Mouse (Mus musculus): Measurements from ENCODE around the gene Gdpgp1.

Gene Gdpgp1

DNA sequence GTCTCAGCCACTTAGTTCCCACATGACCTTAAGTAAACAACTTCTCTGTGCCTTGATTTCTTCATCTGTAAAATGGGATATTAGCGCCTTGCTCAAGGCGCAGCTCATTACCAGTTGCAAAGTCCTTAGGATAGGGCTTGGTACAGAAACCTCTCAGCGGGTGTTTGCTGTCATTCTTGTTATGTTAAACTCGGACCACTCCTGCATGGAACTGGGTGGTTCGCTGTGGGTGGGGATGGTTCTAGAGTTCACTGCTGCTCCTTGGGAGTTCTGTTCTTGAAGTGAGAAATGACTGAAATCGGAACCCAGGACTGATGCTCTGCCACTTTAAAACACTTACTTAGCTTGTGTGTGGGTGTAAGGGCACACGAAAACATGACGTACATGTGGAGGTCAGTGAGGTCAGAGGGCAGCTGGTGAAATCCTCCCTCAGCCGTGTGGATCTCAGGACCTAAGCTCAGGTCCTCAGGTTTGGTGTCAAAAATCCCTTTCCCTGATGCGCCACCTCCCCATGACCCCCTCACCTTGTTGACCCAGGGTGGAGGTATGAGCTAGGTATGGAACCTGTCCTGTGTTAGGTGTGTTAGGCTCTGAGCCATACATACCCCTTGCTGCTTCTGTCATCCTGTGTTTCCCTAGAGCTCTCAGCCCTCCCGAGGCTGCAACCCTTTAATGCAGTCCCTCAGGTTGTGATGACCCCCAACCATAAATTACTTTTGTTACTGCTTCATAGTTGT lies 32.6 kb upstream of the Gdpgp1 start:
- no peak for DNase-seq (ENCODE audit: low read depth, low spot score)

GRCm38 (mm10) chr7:80200588-80200945 lies 32.1 kb upstream of the Gdpgp1 start:
- DNase-seq (ENCODE audit: low read depth, low spot score), result no peak

GRCm38 (mm10) chr7:80200963-80201539 lies 31.6 kb upstream of the Gdpgp1 start:
- DNase-seq (ENCODE audit: low read depth, low spot score), result no peak

DNA sequence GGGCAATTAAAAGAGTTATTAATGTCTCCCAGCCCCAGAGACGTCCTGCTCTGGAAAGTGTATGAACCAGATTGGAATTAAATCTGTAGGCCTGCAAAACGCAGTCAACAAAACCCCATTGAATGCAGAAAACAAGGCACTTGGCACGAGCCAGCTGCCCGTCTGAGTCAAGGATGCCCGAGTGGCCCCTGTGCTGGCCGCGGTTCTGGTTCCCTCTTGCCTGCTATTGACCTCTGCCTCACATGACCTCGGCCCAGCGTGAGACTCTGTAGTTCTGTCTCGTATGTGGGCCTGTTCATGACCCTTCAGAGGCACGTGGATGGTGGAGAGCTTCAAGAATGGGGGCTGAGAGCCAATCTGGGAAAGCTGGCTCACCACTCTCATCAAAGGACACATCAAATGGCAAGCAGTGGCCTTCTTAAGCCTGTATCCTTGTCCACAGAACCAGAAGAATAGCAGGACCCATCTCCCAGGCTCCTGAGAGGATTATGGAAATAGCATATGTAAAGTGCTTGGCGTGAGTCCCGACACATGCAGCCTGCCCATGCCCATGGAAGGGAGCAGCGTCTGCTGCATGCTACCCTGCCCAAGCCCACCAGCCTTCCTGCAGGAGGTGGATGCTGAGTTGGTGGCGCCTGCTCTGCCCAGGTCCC lies 30.7 kb upstream of the Gdpgp1 start:
- no peak for DNase-seq (ENCODE audit: low read depth, low spot score)

DNA sequence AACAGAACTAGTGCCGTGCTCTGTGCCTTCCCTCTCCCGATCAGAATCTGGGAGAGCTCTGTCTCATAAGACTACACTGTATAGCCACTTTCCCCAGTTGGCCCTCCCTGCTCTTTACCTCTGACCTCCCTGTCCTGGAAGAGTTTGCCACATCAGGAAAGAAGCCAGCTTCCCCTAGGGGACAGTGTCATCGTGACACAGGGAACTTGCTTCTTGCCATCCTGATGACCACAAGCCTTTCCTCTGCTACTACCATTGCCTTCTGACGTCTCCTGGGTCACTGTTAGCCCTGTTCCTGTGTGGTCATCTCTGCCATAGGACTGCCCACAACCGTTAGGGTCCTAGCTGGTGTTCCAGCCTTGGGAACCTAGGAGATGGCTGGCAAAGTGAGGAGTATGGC lies 29.7 kb upstream of the Gdpgp1 start:
- no peak for DNase-seq (ENCODE audit: low read depth, low spot score)

GRCm38 (mm10) chr7:80203638-80204096 lies 29.0 kb upstream of the Gdpgp1 start:
- no peak for DNase-seq (ENCODE audit: low read depth, low spot score)

DNA sequence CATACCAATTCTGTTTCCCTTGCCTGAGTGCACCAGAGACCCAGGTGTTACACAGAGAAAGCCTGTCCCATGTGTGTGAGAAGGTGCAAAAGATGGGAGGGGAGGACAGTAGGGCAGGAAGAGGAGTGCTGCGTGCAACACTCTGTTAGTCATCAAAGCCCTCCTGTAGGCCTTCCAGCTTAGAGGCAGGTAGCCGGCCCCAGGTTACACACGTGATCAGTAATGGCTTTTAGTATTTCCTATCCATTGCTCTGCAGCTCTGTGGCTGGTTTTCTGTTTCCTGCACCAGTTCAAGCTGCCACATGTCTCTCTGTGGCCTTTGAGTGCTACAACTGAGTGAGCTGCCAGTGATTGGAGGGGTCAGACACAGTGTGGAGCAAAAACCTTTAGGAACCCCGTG lies 28.3 kb upstream of the Gdpgp1 start:
- DNase-seq (ENCODE audit: low read depth, low spot score), result no peak

DNA sequence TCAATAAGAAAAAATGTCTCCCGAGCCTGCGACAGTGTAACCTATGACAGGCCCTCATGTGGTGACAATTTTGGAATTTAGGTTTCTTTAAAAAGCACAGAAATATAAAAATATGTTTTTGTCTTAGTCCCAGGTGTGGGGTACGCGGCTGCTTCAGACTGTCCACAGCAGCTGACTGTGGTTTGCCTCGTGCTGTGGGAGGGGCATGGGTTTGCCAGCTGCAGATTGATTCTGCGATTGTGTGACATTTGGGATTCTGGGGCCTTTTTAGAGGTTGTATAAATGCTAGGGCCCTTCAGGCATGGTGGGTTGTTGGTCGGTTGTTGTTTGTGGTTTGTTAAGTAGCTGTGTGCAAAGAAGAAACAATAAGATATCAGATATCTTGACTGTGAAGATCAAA lies 27.7 kb upstream of the Gdpgp1 start:
- no peak for DNase-seq (ENCODE audit: low read depth, low spot score)

DNA sequence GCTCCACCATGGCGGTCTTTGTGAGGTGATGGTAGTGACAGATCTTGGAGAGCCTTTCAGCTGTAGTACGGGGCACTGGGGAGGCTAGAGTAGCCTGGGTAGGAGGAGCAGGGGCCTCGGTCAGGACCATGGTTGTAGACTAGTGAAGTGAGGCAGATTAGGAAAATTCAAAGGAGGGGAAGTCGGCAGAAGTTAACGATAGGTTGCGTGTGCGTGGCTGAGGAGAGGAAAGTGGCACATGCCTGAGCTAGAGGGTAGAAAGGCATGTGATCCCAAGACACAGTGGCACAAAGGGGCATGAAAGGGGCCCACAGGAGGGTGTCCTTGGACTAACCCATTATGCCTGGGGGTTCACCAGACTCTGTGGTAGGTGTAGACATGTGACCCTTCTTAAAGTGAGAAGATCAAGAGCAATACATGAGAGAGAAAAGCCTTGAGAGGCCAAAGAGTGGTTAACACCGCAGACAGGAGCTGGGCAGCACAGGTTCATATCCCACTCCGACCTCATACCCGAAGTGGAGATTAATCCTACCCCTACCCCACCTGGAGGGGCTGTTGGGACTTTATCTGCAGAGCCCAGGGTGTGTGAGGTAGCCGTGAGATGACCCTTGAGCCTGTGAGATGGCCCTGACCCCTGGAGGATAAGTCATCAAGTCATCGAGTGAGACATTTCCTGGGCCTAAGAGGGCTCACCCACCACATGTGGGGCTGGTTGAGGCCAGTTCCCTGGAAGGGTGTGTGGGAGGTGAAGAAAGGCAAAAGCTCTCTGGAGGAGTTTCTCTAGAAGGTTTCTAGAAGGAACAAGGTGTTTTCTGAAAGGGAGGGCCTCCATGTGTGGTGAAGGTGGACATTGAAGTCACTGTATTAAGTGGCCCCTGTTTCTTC lies 26.7 kb upstream of the Gdpgp1 start:
- no peak for DNase-seq (ENCODE audit: low read depth, low spot score)

- DNase-seq (ENCODE audit: low read depth, low spot score), result no peak
Measured at GRCm38 (mm10) chr7:80207314-80207731, 25.3 kb upstream of the Gdpgp1 start.

DNA sequence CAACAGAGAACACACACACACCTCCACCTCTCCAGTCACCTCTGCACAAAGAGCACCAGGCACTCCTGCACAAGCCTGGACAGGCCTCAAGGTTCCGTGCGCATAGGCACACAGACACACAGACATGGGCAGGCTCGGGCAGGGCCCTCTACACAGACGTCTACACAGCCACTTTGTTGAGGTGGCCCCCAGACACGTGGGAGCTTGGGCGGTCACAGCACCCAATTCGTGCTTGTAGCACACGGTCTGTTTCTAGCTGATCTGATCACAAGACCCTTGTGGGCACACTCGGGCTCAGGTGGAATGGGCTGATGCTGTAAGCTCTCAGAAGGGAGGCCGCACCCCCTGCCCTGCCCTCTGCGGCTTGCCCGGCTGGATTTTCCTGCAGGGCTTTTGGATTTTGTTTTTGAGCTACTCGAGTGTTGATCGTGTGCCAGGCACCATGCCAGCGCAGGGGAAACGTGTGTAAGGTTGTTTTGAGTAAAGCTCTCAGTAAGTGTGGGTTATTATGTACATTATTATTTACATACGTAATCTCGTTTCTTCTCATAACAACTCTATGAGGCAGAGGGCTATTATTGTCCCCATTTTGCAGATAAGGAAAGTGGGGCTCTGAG lies 24.5 kb upstream of the Gdpgp1 start:
- no peak for DNase-seq (ENCODE audit: low read depth, low spot score)

DNA sequence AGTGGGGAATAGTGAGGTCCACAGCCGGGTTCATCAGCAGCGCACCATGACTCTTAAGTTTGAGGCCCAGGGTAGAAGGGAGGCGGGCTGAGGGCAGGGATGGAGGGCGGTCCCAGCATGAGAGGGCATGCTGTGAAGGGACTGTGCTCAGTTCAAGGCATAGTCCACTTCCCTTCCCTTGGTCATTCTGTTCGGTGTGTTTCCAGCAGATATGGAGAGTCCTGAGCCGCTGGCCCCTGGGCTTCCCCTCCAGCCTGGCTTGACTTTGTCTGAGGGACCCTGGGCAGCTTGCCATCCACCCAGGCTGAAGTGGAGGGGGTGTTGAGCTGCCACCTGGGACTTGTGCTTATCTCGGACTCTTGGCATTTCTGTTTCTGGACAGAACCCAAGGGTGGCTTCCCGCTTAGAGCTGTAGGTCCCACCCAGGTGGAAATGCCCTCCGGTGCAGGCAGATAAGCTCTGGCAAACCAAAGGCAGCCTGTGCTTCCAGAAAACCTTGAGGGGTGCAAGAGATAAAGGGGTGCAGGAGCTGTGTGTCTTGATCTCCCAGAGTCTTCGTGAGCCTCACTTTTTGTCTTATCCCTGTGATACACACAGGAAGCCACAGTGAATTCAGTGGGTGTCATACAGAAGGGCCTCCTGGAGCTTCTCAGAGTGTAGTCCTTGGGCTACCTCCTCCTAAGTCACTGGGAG lies 23.8 kb upstream of the Gdpgp1 start:
- peak; percentile 52 for DNase-seq (ENCODE audit: low read depth, low spot score)

DNA sequence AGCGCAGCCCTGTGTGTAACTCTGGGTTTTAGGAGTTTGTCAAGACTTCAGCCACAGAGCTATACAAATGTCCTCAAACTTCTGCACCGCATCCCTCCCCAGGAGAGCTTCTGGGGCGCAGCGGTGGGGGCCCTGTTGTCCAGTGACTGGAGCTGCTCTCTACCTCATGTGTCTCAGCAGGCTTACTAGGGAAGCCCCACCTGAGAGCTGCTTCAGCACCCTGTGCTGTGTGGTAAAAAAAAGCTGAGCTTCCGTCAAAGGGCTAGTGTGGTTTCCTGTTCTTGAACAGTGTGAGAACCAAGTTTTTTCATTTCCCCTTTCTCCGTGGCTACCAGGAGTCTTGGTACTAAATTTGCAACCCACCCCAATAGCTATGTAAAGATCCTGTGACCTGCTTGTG lies 23.0 kb upstream of the Gdpgp1 start:
- peak; percentile 44 for DNase-seq (ENCODE audit: low read depth, low spot score)

DNA sequence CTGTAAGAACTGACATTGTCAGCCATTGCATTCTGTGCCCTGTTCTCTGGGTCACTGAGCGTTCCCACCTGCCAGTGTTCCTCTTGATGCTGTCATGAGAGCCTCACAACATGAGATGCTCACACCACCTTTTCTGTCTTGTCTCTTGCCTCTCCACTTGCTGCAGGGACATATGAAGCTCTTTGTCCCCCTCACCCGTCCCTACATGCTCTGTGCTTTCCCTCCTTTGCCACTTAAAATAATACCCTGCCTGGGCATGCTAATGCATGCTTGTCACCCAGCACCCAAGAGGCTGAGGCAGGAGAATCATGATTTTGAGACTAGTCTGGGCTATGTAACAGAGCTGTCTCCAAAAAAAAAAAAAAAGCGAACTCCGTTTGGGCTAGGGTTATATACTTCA lies 21.7 kb upstream of the Gdpgp1 start:
- no peak for DNase-seq (ENCODE audit: low read depth, low spot score)

DNA sequence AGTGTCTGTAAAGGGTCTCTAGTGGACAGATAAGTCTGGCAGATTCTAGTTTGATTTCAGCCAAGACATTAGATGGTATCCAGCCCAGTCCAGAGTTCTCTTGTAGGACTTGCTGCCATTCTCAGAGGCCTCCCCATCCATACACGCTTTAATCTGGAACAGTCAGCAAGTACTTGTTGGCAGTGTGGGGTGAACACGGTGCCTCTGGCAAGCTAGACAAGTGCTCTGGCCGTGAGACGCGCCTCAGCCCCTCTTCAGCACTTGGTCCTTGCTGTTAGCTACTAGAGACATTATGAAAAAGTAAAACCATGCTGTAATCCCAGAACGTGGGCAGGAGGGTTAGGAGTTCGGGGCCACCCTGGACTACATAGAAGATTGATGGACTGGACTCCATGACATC lies 19.1 kb upstream of the Gdpgp1 start:
- no peak for DNase-seq (ENCODE audit: low read depth, low spot score)

DNA sequence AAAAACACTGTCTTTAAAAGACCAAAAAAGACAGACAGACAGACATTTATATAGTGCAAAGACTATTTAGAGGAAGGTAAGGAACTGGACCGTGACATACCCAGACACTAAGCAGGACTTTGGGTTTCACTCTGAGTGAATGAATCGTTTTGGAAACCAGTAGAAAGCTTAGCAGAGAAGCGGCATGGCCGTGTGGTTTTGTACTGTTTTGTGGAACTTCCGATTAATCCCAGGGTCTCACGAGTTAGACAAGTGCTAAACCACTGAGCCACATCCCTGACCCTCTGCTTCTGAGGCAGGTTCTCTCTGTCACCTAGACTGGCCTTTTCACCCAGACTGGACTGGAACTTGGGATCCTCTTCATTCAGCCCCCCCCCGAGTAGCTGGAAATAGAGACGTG lies 18.2 kb upstream of the Gdpgp1 start:
- no peak for DNase-seq (ENCODE audit: low read depth, low spot score)

DNA sequence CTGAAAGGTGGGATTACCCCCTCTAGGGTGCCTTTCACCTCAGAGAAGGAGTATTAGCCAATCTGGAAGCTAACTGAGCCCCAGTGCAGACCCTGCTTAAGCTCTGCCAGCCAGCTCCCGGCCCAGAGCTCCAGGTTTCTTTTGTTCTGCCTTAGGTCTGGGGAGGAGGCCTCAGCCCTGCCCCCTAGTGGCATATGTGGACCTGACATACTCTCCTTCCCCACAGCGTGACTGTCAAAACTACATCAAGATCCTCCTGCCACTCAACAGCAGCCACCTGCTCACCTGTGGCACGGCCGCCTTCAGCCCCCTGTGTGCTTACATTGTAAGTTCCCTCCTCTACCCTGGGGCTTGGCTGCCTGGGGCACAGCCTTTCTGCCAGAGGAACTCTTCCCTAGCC lies 17.3 kb upstream of the Gdpgp1 start:
- DNase-seq (ENCODE audit: low read depth, low spot score), result peak; percentile 47

DNA sequence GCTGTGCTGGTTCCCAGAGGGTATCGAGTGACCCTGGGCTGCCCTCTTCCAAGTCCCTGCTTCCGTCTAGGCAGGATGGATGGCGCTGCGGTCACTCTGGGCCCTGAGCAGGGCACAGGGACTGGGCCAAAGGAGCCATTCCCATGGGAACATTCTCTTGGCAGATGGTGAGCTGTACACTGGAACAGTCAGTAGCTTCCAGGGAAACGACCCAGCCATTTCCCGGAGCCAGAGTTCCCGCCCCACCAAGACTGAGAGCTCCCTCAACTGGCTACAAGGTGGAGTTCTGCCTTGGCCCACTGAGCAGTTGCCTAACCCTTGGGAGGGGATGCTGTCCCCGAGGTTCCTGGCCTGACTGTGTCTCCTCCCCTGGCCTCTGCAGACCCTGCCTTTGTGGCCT lies 16.1 kb upstream of the Gdpgp1 start:
- DNase-seq (ENCODE audit: low read depth, low spot score), result peak; percentile 90

- DNase-seq (ENCODE audit: low read depth, low spot score), result no peak
Measured at GRCm38 (mm10) chr7:80218666-80219065, 14.0 kb upstream of the Gdpgp1 start.

DNA sequence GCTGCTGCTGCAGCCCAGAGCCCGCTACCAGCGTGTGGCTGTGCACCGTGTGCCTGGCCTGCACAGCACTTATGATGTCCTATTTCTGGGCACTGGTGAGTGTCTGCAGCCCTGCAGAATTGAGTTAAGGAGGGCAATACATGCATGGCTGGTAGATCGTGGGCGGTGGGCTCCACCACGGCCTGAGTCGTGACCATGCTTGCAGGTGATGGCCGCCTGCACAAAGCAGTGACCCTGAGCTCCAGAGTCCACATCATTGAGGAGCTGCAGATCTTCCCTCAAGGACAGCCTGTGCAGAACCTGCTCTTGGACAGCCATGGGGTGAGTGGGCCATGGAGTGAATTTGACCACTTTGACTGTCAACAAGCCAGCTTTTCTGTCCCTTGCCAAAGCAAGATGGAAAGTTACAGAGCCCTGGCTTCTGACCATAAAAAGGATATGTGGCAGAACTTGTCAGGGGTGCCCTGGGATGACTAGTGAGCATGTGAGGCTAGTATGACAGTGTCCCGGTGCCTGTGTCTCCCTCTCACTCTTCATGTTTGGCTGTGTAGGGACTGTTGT lies 12.3 kb upstream of the Gdpgp1 start:
- DNase-seq (ENCODE audit: low read depth, low spot score), result no peak

Measured in skeletal muscle tissue, adult 2 months (tissue).